Mouse (Mus musculus): ENCODE data around the gene Tmem135.

Tmem135 gene

DNA sequence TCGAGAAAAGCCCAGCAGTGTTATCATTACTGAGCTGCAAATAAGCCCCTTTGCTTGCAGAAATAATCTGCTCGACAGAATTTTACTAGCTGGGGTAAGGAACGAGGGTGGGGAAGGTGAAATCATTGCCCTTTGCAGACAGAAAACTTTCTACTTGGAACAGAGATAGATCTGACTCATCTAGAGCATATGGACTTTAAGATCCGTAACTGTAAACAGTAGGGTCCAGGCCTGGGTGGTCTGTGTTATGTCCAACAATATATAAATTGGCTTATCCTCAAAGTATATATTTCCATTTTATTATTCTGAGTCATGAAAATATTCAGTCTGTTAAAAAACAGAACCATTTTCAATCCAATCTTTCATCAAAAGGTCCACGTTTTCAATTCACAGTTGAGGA lies 221.1 kb downstream of the Tmem135 start:
- DNase-seq (ENCODE audit: low read depth, low spot score): no peak

DNA sequence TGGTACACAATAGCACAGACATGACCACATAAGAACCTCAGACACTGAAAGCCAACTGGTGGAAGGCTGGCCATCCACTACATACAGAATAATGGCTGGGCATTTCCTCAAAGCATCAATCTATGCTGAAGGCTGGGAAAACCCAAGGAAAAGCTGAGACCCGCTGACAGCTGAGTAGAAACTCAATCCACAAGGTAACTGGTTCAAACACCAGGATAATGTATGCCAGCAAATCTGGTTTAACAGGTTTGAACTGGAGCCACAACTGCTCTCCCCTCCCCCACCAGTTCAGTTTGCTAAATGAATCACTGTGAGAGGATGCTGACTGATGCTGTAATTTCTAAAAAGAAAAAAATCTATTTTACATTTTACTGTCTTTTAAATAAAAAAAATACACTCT lies 222.7 kb downstream of the Tmem135 start:
- DNase-seq (ENCODE audit: low read depth, low spot score): no peak

DNA sequence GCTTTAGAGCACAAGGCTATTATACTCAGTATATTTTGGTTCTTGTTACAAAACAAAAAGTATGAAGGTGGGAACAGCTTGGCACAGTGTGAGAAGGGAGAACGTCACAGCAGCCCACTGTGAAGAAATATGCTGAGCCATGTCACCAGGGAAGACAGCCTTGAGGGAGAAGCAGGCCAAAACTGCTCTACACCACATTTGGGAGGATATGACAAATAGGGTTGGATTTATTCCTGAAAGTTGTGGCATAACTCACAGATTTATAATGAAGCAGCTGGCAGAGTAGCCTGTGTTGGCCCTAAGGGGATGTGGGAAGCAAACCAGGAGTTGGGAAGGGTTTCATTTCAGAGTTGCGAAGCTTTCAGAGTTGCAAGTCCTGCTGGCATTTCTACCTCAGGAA lies 225.4 kb downstream of the Tmem135 start:
- DNase-seq (ENCODE audit: low read depth, low spot score): no peak

DNA sequence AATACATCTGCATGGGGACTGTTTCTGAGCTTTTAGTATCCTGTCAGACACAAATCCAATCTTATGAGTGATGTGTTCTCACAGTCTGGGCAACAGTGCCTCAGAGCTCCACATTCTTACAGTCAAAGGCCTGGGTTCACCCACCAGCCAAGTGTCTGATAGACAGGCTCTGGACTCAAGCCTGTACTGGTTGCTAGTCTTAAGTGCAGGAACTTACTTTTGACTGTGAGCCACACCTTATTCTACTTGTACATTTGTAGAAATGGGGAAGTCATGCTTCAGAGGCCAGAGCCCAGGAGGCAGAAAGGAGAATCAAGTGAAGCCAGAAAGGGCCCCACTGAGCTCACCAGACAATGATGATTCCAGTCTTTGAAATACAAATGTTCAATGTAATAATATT lies 226.1 kb downstream of the Tmem135 start:
- no peak for DNase-seq (ENCODE audit: low read depth, low spot score)

DNA sequence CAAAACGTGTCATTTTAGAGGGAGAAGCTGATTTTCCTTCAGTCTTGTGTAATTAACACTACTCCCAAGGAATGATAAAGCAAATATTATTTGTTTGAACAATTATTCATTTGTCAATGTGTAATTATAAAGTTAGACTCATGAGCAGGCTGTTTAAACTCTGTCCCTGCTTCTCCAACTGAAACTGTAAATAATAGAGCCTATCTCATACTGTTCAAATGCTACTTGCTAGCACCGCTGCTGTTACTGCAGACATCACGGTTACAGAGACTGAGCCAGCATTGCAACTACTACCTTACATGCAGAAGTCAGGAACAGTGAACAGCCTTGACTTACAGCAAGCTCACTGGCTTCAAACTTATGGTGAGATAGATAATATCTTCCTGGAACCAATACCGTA lies 229.6 kb downstream of the Tmem135 start:
- no peak for DNase-seq (ENCODE audit: low read depth, low spot score)

DNA sequence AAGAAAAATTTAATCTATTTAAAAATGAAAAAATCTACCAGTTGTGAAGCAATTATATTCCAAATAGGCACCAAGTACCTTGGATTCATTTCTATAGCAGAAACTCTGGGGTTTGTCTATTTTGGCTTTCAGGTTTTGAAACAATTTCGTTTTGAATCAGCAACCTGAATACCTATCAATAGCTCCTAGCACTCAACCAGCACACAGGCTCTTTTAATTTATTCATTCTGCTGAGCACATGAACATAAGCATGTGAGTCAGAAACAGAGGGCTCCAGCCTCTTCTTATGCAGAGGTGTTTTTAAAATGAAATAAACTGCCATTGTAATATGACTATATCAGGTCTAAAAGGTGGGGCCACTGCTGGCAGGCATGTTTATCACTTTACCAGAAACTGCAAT lies 231.0 kb downstream of the Tmem135 start:
- DNase-seq (ENCODE audit: low read depth, low spot score): no peak

DNA sequence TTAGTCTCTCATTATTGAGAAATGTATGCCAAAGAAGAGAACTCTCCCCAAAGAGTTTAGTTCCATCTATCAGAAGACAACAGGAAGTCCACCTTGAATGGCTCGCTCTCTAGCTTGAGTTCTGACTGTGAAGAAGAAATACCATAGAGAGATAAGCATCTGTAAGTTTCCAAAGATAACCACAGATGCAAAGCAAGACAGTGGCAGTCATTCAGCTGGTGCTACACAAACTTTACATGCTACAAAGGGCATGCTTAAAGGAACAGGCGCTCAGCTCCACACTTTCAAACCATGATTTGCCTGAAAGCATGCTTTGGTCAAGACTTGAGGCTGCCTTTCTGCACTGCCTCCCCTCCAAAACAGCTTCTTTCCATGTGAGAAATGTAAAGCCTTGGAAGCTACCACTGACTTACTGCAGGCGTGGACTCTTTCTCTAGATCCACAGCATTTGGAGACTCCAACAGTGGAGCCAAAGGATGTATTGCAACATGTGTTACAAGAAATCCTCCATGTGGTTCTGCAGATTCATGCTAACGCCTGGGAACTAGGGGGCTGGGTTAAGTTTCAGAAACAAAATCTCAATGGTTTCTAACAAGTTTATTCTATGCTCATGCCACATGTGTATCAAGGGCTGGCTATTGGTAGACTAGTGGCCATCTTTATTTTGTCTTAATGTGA lies 232.1 kb downstream of the Tmem135 start:
- DNase-seq (ENCODE audit: low read depth, low spot score): no peak

DNA sequence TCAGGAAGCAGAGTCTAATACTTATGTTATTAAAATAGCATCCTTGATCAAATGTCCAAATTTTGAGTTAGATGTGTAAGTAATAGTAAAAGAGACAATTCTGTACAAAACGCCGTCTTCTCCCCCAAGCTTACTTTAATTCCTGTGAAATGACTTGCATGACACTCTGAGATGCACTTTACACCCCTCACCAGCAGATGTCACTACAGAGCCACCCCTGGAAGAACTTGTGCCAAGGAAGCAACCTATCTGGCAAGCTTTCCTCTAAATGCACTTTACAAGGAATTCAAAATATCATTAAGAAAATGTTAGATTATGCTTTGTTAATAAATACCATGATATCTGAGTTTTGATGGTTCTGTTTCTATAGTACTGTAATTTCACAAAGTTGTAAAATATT lies 235.4 kb downstream of the Tmem135 start:
- peak; percentile 28 for DNase-seq (ENCODE audit: low read depth, low spot score)

DNA sequence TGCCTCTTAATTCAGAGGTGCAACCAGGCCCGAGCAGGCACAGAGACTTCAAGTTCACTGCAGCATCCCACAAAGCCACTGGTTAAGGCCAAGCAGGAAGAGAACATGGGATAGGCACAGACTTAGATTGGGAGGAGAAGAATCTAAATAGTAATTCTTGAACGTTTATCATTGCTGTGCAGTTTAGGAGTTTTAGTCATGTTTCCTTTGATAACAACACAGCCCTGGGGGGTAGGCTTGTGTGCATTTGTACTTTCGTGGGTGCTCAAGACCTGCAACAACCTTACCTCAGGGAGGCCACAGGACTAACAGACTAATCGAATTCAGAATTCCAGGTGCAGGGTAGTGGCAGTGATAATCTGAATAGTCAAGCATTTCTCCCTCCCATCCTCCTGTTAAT lies 238.5 kb downstream of the Tmem135 start:
- DNase-seq (ENCODE audit: low read depth, low spot score): no peak

DNA sequence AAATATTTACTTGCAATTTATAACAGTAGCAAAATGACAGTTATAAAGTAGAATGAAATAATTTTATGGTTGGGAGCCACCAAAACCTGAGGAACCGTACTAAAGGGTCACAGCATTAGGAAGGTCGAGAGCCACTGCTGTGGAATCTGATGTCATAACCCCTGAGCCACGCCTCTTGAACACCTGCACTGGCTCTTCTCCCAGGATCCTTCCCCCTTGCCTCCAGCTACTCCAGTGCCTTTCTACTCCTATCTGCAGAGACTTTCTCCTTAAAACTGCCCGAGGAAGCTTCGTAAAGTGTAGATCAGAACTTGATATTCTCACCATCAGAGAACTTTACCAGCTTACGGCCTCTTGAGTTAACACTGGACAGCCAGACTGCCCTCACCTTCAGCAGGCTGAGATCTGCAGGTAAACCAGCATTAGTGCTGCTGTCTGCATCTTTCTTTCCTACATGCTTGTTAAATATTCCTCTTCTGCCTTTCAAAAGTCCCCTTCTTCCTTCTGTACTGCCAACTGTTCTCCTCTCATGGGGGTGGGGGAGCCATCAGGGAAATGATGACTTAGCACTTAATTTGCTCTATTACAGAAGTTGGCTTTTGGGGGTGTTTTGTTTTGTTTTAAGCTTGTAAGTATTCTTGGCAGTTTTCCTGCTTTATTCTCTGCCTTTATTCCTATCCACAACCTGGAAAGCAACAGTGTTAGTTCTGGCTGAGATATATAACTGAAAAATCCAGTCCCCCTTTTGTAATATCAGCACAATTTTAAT lies 242.2 kb downstream of the Tmem135 start:
- no peak for DNase-seq (ENCODE audit: low read depth, low spot score)

DNA sequence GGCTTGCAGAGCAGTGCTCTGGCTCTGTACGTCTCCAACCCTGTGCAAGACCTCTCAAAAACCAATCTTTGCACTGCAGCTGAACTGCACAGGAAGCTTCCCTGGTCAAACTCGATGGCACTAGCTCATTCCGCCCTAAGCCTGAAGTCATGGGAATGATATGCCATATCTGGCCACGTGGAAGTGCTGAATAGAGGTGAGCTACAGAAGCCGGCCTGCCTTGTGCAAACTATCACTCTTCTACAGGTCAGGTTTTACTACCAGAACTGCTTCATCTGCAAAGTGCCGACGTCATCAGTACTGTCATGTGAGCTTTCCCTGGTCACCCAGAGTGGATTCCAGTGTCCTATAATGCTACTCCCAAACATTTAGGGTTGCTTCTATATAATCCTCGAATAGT lies 246.7 kb downstream of the Tmem135 start:
- no peak for DNase-seq (ENCODE audit: low read depth, low spot score)

DNA sequence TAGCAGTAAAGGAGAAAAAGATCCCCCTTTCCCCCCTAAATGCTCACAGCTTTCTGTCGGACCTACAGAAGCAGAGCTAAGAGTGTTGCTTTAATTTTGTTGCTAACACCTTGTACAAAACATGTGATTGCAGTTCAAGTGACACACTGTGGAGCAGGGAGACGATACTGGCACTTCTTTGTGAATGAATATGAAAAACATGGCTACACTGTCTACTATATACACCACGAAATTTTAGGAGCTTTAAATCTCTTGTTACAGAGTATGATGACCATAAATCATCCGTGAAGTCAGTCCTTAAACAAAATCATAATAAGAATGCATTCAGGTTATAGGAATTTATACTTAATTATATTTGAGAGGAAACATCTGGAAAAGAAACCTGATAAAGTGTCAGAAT lies 247.4 kb downstream of the Tmem135 start:
- DNase-seq (ENCODE audit: low read depth, low spot score): no peak

DNA sequence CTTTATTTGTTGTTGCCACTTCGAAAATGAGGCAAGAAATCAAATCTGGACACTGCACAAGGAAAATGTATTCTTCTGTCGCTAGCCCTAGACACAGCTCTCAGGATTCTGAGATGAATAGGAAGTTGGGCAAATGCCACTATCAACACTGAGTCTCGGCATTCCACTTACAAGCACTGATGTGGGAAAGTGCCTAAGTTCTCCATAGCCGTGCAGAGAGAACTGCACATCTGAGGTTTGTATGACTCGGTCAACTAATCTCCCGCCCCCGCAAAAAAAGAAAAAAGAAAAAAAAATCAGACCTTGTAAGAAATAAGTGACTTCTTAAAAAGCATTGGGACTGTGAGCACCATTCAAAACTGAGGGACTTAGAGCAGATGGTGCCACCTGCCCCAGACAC lies 248.3 kb downstream of the Tmem135 start:
- no peak for DNase-seq (ENCODE audit: low read depth, low spot score)

DNA sequence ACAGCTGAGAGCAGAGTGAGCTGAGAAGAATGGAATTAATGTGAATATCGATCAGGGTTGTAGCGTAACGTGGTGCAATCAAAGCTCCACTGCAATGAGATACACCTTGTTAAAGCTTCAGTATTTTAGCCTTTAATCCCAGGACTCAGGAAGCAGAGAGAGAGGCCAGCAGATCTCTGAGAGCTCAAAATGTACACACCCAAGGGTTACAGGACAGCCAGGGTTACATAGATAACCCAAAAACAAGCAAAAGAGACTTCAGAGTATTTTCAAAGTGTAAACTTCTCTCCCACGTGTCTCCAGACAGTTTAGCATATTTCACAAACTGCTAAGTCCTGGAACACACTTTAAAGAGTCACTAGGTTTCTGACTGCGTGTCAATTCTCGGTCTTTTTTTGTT lies 248.8 kb downstream of the Tmem135 start:
- DNase-seq (ENCODE audit: low read depth, low spot score): no peak

DNA sequence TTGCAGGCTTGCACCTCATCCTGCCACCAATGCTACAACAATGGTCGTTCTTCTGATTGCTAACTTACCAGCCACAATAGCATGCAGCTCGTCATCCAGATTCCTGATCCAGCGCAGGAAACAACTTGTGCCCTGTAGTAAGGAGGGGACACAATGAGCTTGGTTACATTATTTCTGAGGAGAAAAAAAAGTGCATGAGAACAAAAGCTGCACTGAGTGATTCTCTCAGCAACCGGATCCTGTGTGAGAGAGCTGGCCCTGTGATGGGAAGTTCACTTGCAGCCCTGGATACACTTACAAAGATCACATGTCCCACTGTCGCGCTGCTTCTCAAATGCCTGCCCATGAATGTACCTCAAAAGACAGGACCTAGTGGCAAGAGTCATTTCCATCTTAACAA lies 252.7 kb downstream of the Tmem135 start:
- no peak for DNase-seq (ENCODE audit: low read depth, low spot score)

DNA sequence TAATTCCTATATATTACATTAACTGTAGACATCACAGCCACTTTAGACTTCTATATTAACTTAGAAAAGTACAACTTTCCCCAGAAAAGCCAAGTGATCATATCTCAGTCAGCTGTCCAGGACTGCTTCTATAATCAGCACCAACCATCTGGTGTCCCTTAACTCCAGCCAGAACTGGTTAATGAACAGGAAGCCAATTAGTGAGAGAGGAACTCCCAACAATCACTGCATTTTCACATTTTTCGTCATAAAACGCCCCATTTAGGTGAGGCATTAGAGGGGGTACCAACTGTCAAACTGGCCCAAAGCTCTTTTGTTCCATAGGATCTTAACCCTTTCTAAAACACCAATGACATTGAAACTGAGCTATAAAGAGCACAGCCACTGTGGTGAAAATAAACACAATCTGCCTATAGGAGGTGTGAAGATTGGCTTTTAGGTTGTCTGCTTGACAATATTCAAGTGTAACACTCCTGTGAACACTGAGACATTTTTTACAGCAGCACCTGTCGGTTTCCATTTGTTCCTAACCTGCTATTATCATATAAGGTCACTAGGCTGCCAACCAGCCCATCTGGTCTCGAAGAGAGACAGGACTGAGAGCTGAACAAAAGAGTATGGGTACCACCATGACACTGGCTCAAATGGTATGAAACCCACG lies 263.3 kb downstream of the Tmem135 start:
- no peak for DNase-seq (ENCODE audit: low read depth, low spot score)

DNA sequence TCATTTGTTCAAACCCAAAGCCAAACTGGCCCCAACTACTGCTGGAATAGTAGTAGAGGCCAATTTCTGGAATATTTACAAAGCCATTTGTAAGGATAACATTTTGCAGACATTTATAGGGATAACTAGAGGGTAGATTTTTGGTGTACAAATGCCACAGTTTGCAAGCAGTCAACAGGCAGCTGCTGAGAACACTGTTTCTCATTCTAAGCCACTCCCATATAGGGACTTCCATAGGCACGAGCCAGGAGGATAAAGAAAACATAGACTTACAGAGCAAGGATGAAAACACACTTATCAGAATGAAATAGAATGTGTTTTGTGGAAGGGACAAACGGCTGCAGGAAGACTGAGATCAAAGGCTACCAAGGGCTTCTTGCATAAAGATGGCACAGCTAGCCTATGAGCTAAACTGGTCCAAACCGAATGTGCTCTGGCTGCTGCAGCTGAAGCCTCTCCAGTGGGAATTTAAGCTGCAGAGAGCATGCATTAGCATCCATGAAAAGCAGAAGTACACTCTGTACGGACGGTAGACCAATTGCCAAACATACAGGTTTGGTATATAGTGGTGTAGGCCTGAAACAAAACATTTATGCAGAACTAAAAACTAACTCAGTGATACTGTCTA lies 269.0 kb downstream of the Tmem135 start:
- DNase-seq (ENCODE audit: low read depth, low spot score): no peak

DNA sequence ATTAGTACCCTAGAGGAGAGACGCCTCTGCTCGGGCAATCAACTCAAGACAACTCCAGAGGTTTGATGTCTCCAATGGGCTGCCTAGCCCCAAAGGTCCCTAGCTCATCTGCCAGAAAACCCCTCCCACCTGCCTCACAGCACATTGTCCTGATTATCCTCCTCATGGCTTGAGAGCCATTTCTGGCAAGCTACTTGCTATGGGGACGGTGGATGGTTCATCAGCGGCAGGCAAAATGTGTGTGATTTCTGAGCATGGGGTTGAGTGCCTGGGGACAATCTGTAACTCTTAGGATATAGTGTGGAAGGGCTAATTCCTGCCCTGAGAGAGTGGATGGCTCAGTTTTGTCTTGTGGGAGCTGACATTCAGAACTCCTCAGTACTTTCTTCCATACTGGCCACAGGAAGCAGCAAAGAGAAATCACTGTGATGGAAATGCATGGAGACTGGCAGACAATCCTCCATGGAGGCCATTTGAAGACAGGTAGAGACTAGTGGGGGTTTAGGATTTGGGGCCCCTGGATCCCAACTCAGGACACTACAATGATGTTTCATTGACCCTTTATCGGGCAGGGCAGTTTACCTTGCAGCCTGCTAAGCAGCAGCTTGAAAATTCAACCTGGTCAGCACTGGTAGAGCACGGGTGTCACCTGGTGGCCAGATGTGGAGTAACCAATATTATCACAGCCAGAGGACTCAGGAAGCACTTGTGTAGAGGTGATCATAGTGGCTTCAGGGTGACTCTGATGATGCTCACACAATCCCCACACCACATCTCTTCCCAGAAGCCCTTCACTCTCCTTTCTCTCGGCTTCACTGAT lies 277.7 kb downstream of the Tmem135 start:
- peak; percentile 24 for DNase-seq (ENCODE audit: low read depth, low spot score)

DNA sequence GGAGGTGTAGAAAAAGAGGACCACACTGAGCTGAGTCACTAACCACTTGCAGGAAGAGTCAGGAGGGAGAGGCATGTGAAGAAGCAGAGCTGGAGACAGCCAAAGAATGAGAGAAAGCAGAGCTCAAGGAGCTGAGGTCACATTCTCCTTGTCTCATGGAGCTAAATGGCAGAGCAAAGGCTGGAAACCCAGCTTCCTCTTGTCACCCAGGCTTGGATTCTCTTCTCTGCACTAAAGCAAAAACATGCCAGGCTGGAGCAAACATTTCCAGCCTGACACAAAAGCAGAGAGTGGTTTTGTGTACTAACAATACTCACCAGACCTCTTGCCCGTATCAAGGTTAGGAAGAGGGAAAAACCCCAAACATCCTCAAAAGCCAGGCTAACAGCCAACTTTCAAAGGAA lies 287.8 kb downstream of the Tmem135 start:
- DNase-seq (ENCODE audit: low read depth, low spot score): no peak

DNA sequence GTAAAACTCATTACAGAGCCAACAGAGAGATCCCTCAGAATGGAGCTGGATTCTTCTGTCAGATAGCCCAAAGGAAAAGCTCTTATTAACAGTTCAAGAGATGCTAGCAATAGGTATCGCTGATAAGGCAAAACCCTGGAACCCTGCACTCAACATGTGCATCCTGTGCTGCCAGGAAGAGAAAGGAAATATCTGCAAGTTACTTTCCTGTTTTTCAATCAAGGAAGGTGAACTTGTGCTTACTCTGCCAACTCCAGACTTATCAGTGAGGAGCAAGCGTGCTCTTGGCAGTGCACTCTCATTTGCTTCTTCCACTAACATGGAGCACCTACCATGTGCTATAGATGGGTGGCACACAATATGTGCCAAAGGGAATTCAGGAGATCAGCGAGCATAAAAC lies 288.4 kb downstream of the Tmem135 start:
- DNase-seq (ENCODE audit: low read depth, low spot score): no peak

DNA sequence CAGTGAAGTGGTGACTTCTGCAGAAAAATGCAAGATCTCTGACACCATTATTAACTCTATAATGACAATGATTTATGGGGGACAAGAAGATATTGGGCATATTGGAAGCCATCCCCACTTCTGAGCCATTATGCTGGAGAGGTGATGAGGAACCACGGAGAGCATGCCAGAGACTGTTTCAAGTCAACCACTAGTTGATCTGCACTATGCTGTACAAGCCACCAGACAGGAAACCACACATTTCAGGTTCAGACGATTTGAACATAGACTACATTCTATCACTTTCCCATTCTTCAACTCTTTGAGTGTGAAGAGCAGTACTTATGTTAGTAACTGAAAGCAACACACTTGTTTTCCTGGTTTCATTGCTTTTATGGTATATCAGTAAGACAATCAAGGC lies 297.6 kb downstream of the Tmem135 start:
- DNase-seq (ENCODE audit: low read depth, low spot score): no peak

DNA sequence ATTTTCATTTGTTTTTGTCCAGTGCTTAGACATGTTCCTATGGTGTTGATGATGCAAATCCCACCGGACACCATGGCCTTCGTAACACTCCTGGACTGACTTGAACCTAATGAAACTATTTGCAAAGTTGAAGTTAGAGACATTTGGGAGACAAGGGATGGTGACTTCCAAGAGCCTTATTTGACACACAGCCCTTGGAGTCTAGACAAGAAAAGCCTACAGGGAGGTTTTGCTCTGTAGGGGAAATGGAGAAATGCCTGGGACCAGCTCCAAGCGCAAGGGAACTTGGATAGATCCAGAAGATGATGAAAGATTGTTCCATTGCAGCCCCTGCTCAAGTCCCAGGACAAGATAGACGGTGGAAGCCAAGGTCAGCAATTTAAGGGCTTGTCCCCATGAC lies 304.3 kb downstream of the Tmem135 start:
- no peak for DNase-seq (ENCODE audit: low read depth, low spot score)
